ENCODE assay signal across 6 mouse cellular contexts in the genomic region with DNA sequence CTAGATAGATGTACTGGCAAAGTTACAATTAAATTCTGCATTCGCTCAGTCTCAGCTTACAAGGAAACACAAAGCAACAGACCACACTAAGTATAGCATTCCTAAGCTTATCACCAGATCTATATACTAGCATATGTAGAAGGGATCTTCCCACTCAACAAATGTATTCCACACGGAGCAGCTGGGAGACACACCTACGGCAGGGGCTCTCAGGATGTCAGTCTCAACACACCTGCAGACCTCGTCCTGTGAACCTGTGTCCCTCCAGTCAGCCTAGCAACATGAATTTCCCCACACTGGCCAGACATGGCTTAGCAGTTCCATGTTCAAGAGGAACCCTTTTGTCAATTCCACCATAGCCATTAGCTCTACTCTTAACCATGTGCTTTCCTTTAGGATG. TPM values are rescaled to one million over a fixed set of nuclear protein-coding genes. Genes with fewer than 3 reads are reported as not detected.
A peak's percentile ranks its signal among the peaks of the same experiment; 100 is the strongest.
DNase-seq lines count a peak whose midpoint lies in the region.
"Not testable (repeated sequence)": the region's sequence is repeated elsewhere in the genome, so short reads cannot be mapped to it uniquely, and the experiment has no call there.

No protein-coding gene starts in this region.

- peak; percentile 11 to 13 for DNase-seq in frontal cortex, postnatal 14 days (ENCODE audit: low spot score in 2 of 2)
- DNase-seq in layer of hippocampus, adult 11-12 months (ENCODE audit: low spot score) = peak; percentile 11
- peak; percentile 13 to 31 for DNase-seq in left cerebral cortex, postnatal 14 days (ENCODE audit: low spot score in 2 of 2)
- DNase-seq in left cerebral cortex, postnatal 36 days (ENCODE audit: low spot score in 2 of 2) = peak; percentile 25 to 34
- peak; percentile 23 to 38 for DNase-seq in right cerebral cortex, adult 2 months (ENCODE audit: low spot score in 2 of 2)
- peak; percentile 38 for DNase-seq in right cerebral cortex, postnatal 25 days

- intact Hi-C loops in left cerebral cortex, postnatal 14 days (cut with DNase I); left cerebral cortex, postnatal 36 days (cut with DNase I): not testable (repeated sequence)

RNA-seq across cellular contexts. Expression of a gene that starts 4.9 kb away (rescaled TPM):
- 10 to 100 TPM; 10.1 to 13.6 TPM for total RNA-seq in left cerebral cortex, postnatal 14 days (2021)
- total RNA-seq in left cerebral cortex, postnatal 36 days (2021) = 10 to 100 TPM in 1 of 2 experiments, 1 to 10 TPM in 1; 8.9 to 10.8 TPM

RNA-seq across cellular contexts. Expression of a gene that starts 5.6 kb away (rescaled TPM):
- total RNA-seq in left cerebral cortex, postnatal 14 days (2021) = 1 to 10 TPM; 2.2 to 2.3 TPM
- 1 to 10 TPM; 2.2 TPM for total RNA-seq in left cerebral cortex, postnatal 36 days (2021)

Comparison
In these comparisons a context has a peak if more than half of its experiments do, and no peak if none do; other contexts are left out.
1. Peak in every context shown above with its lines: DNase-seq.